Mouse (Mus musculus): ENCODE results near the gene Rab3c. TPM values are rescaled to one million over a fixed set of nuclear protein-coding genes. Genes with fewer than 3 reads are reported as not detected.

The Rab3c gene
- polyA plus RNA-seq, 1 experiment from 2014 or later, result 211 TPM

- no peak overlapping the region for H3K4me2 ChIP-seq (ENCODE audit: low read depth, low read length)
- H3K4me1 ChIP-seq (ENCODE audit: control insufficient read depth, insufficient read depth, low read length), result peaks cover 13% of the 10 kb centered on the region; the same call in 1 of the 2 replicates
- no peak overlapping the region for H3K9ac ChIP-seq (replicated peaks; ENCODE audit: low read depth, low read length)
- H3K36me3 ChIP-seq (ENCODE audit: control insufficient read depth, insufficient read depth, low read length), result no peaks in the 10 kb centered on the region
- no peak overlapping the region for H3K4me3 ChIP-seq (ENCODE audit: low read depth, low read length)
- H3K27me3 ChIP-seq (ENCODE audit: control insufficient read depth, insufficient read depth, low read length), result no peaks in the 10 kb centered on the region
- no peak overlapping the region; the same call in 1 of the 2 replicates for H3K27ac ChIP-seq (ENCODE audit: low read depth, low read length)
- no peaks in the 10 kb centered on the region for H3K9me3 ChIP-seq (ENCODE audit: control insufficient read depth, low read length)
- 35% methylated on average over 17 of the region's 17 CpGs for WGBS
- 0 out of 2 replicates have a peak, but pooled peaks have one; percentile 67 for ATAC-seq (ENCODE audit: low read depth)
Measured at GRCm38 (mm10) chr13:110093720-110094685, 186.8 kb downstream of the Rab3c start.

- ATAC-seq (ENCODE audit: low read depth), result no peak
- Histone ChIP-seq H3K27me3 (ENCODE audit: control insufficient read depth, insufficient read depth, low read length) (no peaks in the 10 kb centered on the region), H3K4me1 (ENCODE audit: control insufficient read depth, insufficient read depth, low read length) (no peaks in the 10 kb centered on the region), H3K36me3 (ENCODE audit: control insufficient read depth, insufficient read depth, low read length) (no peaks in the 10 kb centered on the region; the same call in 1 of the 2 replicates), H3K9ac (replicated peaks; ENCODE audit: low read depth, low read length) (no peak overlapping the region), H3K9me3 (ENCODE audit: control insufficient read depth, low read length) (no peaks in the 10 kb centered on the region), H3K27ac (ENCODE audit: low read depth, low read length) (no peak overlapping the region), H3K4me3 (ENCODE audit: low read depth, low read length) (no peak overlapping the region), H3K4me2 (ENCODE audit: low read depth, low read length) (no peak overlapping the region)
- 90% methylated on average over 8 of the region's 8 CpGs for WGBS
Measured at GRCm38 (mm10) chr13:110083961-110084360, 196.8 kb downstream of the Rab3c start.

- no peak for ATAC-seq (ENCODE audit: low read depth)
- H3K4me2 ChIP-seq (ENCODE audit: low read depth, low read length), result no peak overlapping the region
- no peaks in the 10 kb centered on the region for H3K9me3 ChIP-seq (ENCODE audit: control insufficient read depth, low read length)
- no peaks in the 10 kb centered on the region; the same call in 1 of the 2 replicates for H3K36me3 ChIP-seq (ENCODE audit: control insufficient read depth, insufficient read depth, low read length)
- H3K9ac ChIP-seq (replicated peaks; ENCODE audit: low read depth, low read length), result no peak overlapping the region
- H3K27ac ChIP-seq (ENCODE audit: low read depth, low read length), result no peak overlapping the region
- no peaks in the 10 kb centered on the region for H3K4me1 ChIP-seq (ENCODE audit: control insufficient read depth, insufficient read depth, low read length)
- H3K27me3 ChIP-seq (ENCODE audit: control insufficient read depth, insufficient read depth, low read length), result no peaks in the 10 kb centered on the region
- no peak overlapping the region for H3K4me3 ChIP-seq (ENCODE audit: low read depth, low read length)
Measured at GRCm38 (mm10) chr13:110081174-110081573, 199.6 kb downstream of the Rab3c start.

GRCm38 (mm10) chr13:110075587-110075986, 205.2 kb downstream of the Rab3c start:
- Histone ChIP-seq H3K4me1 (ENCODE audit: control insufficient read depth, insufficient read depth, low read length) (no peaks in the 10 kb centered on the region; the same call in 1 of the 2 replicates), H3K4me2 (ENCODE audit: low read depth, low read length) (no peak overlapping the region), H3K36me3 (ENCODE audit: control insufficient read depth, insufficient read depth, low read length) (no peaks in the 10 kb centered on the region), H3K9ac (replicated peaks; ENCODE audit: low read depth, low read length) (no peak overlapping the region), H3K27me3 (ENCODE audit: control insufficient read depth, insufficient read depth, low read length) (no peaks in the 10 kb centered on the region), H3K27ac (ENCODE audit: low read depth, low read length) (no peak overlapping the region), H3K9me3 (ENCODE audit: control insufficient read depth, low read length) (no peaks in the 10 kb centered on the region), H3K4me3 (ENCODE audit: low read depth, low read length) (no peak overlapping the region)
- ATAC-seq (ENCODE audit: low read depth), result no peak
- WGBS, result 77% methylated on average over 9 of the region's 9 CpGs

- no peak overlapping the region for H3K4me3 ChIP-seq (ENCODE audit: low read depth, low read length)
- H3K27me3 ChIP-seq (ENCODE audit: control insufficient read depth, insufficient read depth, low read length), result no peaks in the 10 kb centered on the region
- ATAC-seq (ENCODE audit: low read depth), result no peak
- no peaks in the 10 kb centered on the region; the same call in 1 of the 2 replicates for H3K4me1 ChIP-seq (ENCODE audit: control insufficient read depth, insufficient read depth, low read length)
- no peak overlapping the region for H3K9ac ChIP-seq (replicated peaks; ENCODE audit: low read depth, low read length)
- 45% methylated on average over 2 of the region's 2 CpGs for WGBS
- H3K9me3 ChIP-seq (ENCODE audit: control insufficient read depth, low read length), result no peaks in the 10 kb centered on the region
- no peak overlapping the region for H3K27ac ChIP-seq (ENCODE audit: low read depth, low read length)
- H3K36me3 ChIP-seq (ENCODE audit: control insufficient read depth, insufficient read depth, low read length), result no peaks in the 10 kb centered on the region
- no peak overlapping the region for H3K4me2 ChIP-seq (ENCODE audit: low read depth, low read length)
Measured at GRCm38 (mm10) chr13:110074180-110074579, 206.6 kb downstream of the Rab3c start.

- peaks cover 14% of the 10 kb centered on the region; the same call in 1 of the 2 replicates for H3K4me1 ChIP-seq (ENCODE audit: control insufficient read depth, insufficient read depth, low read length)
- WGBS, result 83% methylated on average over 3 of the region's 3 CpGs
- H3K9me3 ChIP-seq (ENCODE audit: control insufficient read depth, low read length), result no peaks in the 10 kb centered on the region
- no peak overlapping the region for H3K4me2 ChIP-seq (ENCODE audit: low read depth, low read length)
- ATAC-seq (ENCODE audit: low read depth), result no peak
- no peak overlapping the region for H3K4me3 ChIP-seq (ENCODE audit: low read depth, low read length)
- H3K9ac ChIP-seq (replicated peaks; ENCODE audit: low read depth, low read length), result no peak overlapping the region
- no peak overlapping the region for H3K27ac ChIP-seq (ENCODE audit: low read depth, low read length)
- no peaks in the 10 kb centered on the region for H3K36me3 ChIP-seq (ENCODE audit: control insufficient read depth, insufficient read depth, low read length)
- no peaks in the 10 kb centered on the region for H3K27me3 ChIP-seq (ENCODE audit: control insufficient read depth, insufficient read depth, low read length)
Measured at GRCm38 (mm10) chr13:110067149-110067548, 213.6 kb downstream of the Rab3c start.

GRCm38 (mm10) chr13:110066674-110067073, 214.1 kb downstream of the Rab3c start:
- Histone ChIP-seq H3K36me3 (ENCODE audit: control insufficient read depth, insufficient read depth, low read length) (no peaks in the 10 kb centered on the region), H3K27ac (ENCODE audit: low read depth, low read length) (no peak overlapping the region), H3K9me3 (ENCODE audit: control insufficient read depth, low read length) (no peaks in the 10 kb centered on the region), H3K27me3 (ENCODE audit: control insufficient read depth, insufficient read depth, low read length) (no peaks in the 10 kb centered on the region), H3K4me3 (ENCODE audit: low read depth, low read length) (no peak overlapping the region), H3K4me1 (ENCODE audit: control insufficient read depth, insufficient read depth, low read length) (peaks cover 14% of the 10 kb centered on the region; the same call in 1 of the 2 replicates), H3K4me2 (ENCODE audit: low read depth, low read length) (no peak overlapping the region), H3K9ac (replicated peaks; ENCODE audit: low read depth, low read length) (no peak overlapping the region)
- ATAC-seq (ENCODE audit: low read depth), result no peak
- WGBS, result 98% methylated on average over 2 of the region's 2 CpGs

- Histone ChIP-seq H3K4me1 (ENCODE audit: control insufficient read depth, insufficient read depth, low read length) (peaks cover 14% of the 10 kb centered on the region; the same call in 1 of the 2 replicates), H3K36me3 (ENCODE audit: control insufficient read depth, insufficient read depth, low read length) (no peaks in the 10 kb centered on the region), H3K27ac (ENCODE audit: low read depth, low read length) (peak overlapping the region; percentile 79), H3K9me3 (ENCODE audit: control insufficient read depth, low read length) (no peaks in the 10 kb centered on the region), H3K4me2 (ENCODE audit: low read depth, low read length) (peak overlapping the region; percentile 12; the same call in 1 of the 2 replicates), H3K9ac (replicated peaks; ENCODE audit: low read depth, low read length) (no peak overlapping the region), H3K4me3 (ENCODE audit: low read depth, low read length) (no peak overlapping the region), H3K27me3 (ENCODE audit: control insufficient read depth, insufficient read depth, low read length) (no peaks in the 10 kb centered on the region)
- peak; percentile 97 for ATAC-seq (ENCODE audit: low read depth)
- WGBS, result 4% methylated on average over 9 of the region's 9 CpGs
Measured at GRCm38 (mm10) chr13:110062835-110063411, 217.9 kb downstream of the Rab3c start.

- peaks cover 14% of the 10 kb centered on the region; the same call in 1 of the 2 replicates for H3K4me1 ChIP-seq (ENCODE audit: control insufficient read depth, insufficient read depth, low read length)
- peak overlapping the region; percentile 46; the same call in 1 of the 2 replicates for H3K27ac ChIP-seq (ENCODE audit: low read depth, low read length)
- WGBS, result 56% methylated on average over 8 of the region's 8 CpGs
- H3K4me2 ChIP-seq (ENCODE audit: low read depth, low read length), result no peak overlapping the region
- H3K9ac ChIP-seq (replicated peaks; ENCODE audit: low read depth, low read length), result no peak overlapping the region
- H3K36me3 ChIP-seq (ENCODE audit: control insufficient read depth, insufficient read depth, low read length), result no peaks in the 10 kb centered on the region
- H3K4me3 ChIP-seq (ENCODE audit: low read depth, low read length), result no peak overlapping the region
- peak; percentile 10; the same call in 1 of the 2 replicates for ATAC-seq (ENCODE audit: low read depth)
- no peaks in the 10 kb centered on the region for H3K9me3 ChIP-seq (ENCODE audit: control insufficient read depth, low read length)
- H3K27me3 ChIP-seq (ENCODE audit: control insufficient read depth, insufficient read depth, low read length), result no peaks in the 10 kb centered on the region
Measured at GRCm38 (mm10) chr13:110062288-110062687, 218.5 kb downstream of the Rab3c start.
